Mouse (Mus musculus) cerebellum, adult 11 months (tissue): ENCODE measurements around the gene Gmfg.

Source experiments
- DNase-seq: peaks from one replicate; pipeline ENCODE4 v3.0.0; 2022

Gene Gmfg

GRCm38 (mm10) chr7:28436932-28437570, at the start of gene Gmfg:
Gene Gmfg, plus strand, starts transcription at chr7:28437447.
- DNase-seq = peak; percentile 68

GRCm38 (mm10) chr7:28390331-28390730, 46.9 kb upstream of the Gmfg start:
- DNase-seq = no peak

GRCm38 (mm10) chr7:28392429-28393271, 44.6 kb upstream of the Gmfg start, which contains the start of the genes Med29 and Paf1:
Gene Med29, minus strand, starts transcription at chr7:28392708.
Gene Paf1, plus strand, starts transcription at chr7:28392951.
- DNase-seq = peak; percentile 96

GRCm38 (mm10) chr7:28393272-28393951, 43.8 kb upstream of the Gmfg start:
- no peak for DNase-seq

- DNase-seq = no peak
These were observed 41.8 kb upstream of the Gmfg start for GRCm38 (mm10) chr7:28395425-28395824.

- no peak for DNase-seq
These were observed 39.2 kb upstream of the Gmfg start for GRCm38 (mm10) chr7:28398000-28398399.

GRCm38 (mm10) chr7:28398696-28399340, 38.4 kb upstream of the Gmfg start:
- no peak for DNase-seq

GRCm38 (mm10) chr7:28401030-28401429, 36.2 kb upstream of the Gmfg start:
- DNase-seq = no peak

- DNase-seq = no peak
These were observed 35.3 kb upstream of the Gmfg start for GRCm38 (mm10) chr7:28401942-28402341.

- DNase-seq = no peak
These were observed 26.3 kb upstream of the Gmfg start for GRCm38 (mm10) chr7:28410841-28411475.

- DNase-seq = no peak
These were observed 24.4 kb upstream of the Gmfg start for GRCm38 (mm10) chr7:28412826-28413225.

GRCm38 (mm10) chr7:28417368-28417767, 19.9 kb upstream of the Gmfg start:
- no peak for DNase-seq

- DNase-seq = no peak
These were observed 19.1 kb upstream of the Gmfg start for GRCm38 (mm10) chr7:28418096-28418670.

GRCm38 (mm10) chr7:28419416-28419815, 17.8 kb upstream of the Gmfg start:
- no peak for DNase-seq

GRCm38 (mm10) chr7:28423018-28423417, 14.2 kb upstream of the Gmfg start:
- no peak for DNase-seq

GRCm38 (mm10) chr7:28427738-28428137, 9.5 kb upstream of the Gmfg start:
- DNase-seq = no peak

GRCm38 (mm10) chr7:28430512-28430911, 6.7 kb upstream of the Gmfg start:
- no peak for DNase-seq

- no peak for DNase-seq
These were observed 5.0 kb upstream of the Gmfg start for GRCm38 (mm10) chr7:28432252-28432651.

- peak; percentile 55 for DNase-seq
These were observed 1.5 kb upstream of the Gmfg start for GRCm38 (mm10) chr7:28435660-28436259.

- DNase-seq = peak; percentile 100
These were observed 859 bp upstream of the Gmfg start for GRCm38 (mm10) chr7:28436271-28436904.

- DNase-seq = no peak
These were observed 717 bp downstream of the Gmfg start for GRCm38 (mm10) chr7:28437964-28438363.
